8 mouse cellular contexts compared by ENCODE assay signal in genomic region chr16:95991122-95991900, GRCm38 (mm10). TPM values are rescaled to one million over a fixed set of nuclear protein-coding genes. Genes with fewer than 3 reads are reported as not detected.
A peak's percentile ranks its signal among the peaks of the same experiment; 100 is the strongest.
DNase-seq lines count a peak whose midpoint lies in the region; ATAC-seq and TF ChIP-seq lines count a peak whose summit lies in the region.

No protein-coding gene starts in this region.

- H3K4me2 ChIP-seq in heart, embryonic 12.5 days, result peak overlapping the region; percentile 74
- peak overlapping the region; percentile 66 for H3K4me2 ChIP-seq in limb, embryonic 14.5 days (replicated peaks; ENCODE audit: low read depth, low read length, severe bottlenecking)
- peak overlapping the region; percentile 67 for H3K4me2 ChIP-seq in stomach, embryonic 16.5 days (ENCODE audit: low read depth, low read length)

- peak overlapping the region; percentile 83 for H3K4me3 ChIP-seq in heart, embryonic 12.5 days
- peak overlapping the region; percentile 79 for H3K4me3 ChIP-seq in limb, embryonic 14.5 days (replicated peaks; ENCODE audit: low read length)
- peak overlapping the region; percentile 78 for H3K4me3 ChIP-seq in stomach, embryonic 16.5 days (replicated peaks; ENCODE audit: low read length)

- no peaks in the 10 kb centered on the region for H3K9me3 ChIP-seq in heart, embryonic 12.5 days (replicated peaks)
- H3K9me3 ChIP-seq in limb, embryonic 14.5 days (ENCODE audit: control insufficient read depth, low read length), result no peaks in the 10 kb centered on the region
- H3K9me3 ChIP-seq in stomach, embryonic 16.5 days (replicated peaks; ENCODE audit: control insufficient read depth, low read length), result no peaks in the 10 kb centered on the region

- POLR2A ChIA-PET in Patski (lab: Charles Lee), result interaction anchor here (0.6 to 1.3 kb wide), 3 partner anchors 23 to 248 kb away, joined by 3 to 8 read pairs (median 3); no protein-coding TSS in a partner anchor

- WGBS in heart, embryonic 12.5 days, result 9% methylated on average over 10 of the region's 10 CpGs
- WGBS in limb, embryonic 14.5 days, result 4% methylated on average over 10 of the region's 10 CpGs
- 7% methylated on average over 10 of the region's 10 CpGs for whole genome bisulfite sequencing in stomach, embryonic 16.5 days

- H3K27me3 ChIP-seq in heart, embryonic 12.5 days (replicated peaks), result no peaks in the 10 kb centered on the region
- H3K27me3 ChIP-seq in Patski, result no peaks in the 10 kb centered on the region
- H3K27me3 ChIP-seq in limb, embryonic 14.5 days (ENCODE audit: control insufficient read depth, insufficient read depth, low read length), result no peaks in the 10 kb centered on the region
- H3K27me3 ChIP-seq in stomach, embryonic 16.5 days (ENCODE audit: control insufficient read depth, insufficient read depth, low read length), result no peaks in the 10 kb centered on the region

- peak; percentile 47 for TF ChIP-seq CTCF in Patski (IDR thresholded peaks at IDR 0.05)

- peaks cover 34% of the 10 kb centered on the region for H3K36me3 ChIP-seq in heart, embryonic 12.5 days
- peaks cover 36% of the 10 kb centered on the region for H3K36me3 ChIP-seq in limb, embryonic 14.5 days (ENCODE audit: control insufficient read depth, insufficient read depth, low read length)
- peaks cover 5% of the 10 kb centered on the region; the same call in 1 of the 2 replicates for H3K36me3 ChIP-seq in stomach, embryonic 16.5 days (ENCODE audit: control insufficient read depth, insufficient read depth, low read length)

- peak overlapping the region; percentile 31 for H3K27ac ChIP-seq in heart, embryonic 12.5 days (ENCODE audit: poor library complexity, severe bottlenecking)
- peak overlapping the region; percentile 88 for H3K27ac ChIP-seq in limb, embryonic 14.5 days (replicated peaks; ENCODE audit: low read depth, low read length)
- H3K27ac ChIP-seq in stomach, embryonic 16.5 days (ENCODE audit: low read length), result peak overlapping the region; percentile 68

- peak overlapping the region; percentile 73 for H3K9ac ChIP-seq in heart, embryonic 12.5 days
- peak overlapping the region; percentile 75 for H3K9ac ChIP-seq in limb, embryonic 14.5 days (ENCODE audit: low read depth, low read length, severe bottlenecking)
- peak overlapping the region; percentile 83 for H3K9ac ChIP-seq in stomach, embryonic 16.5 days (ENCODE audit: low read length)

- ATAC-seq in heart, embryonic 12.5 days (ENCODE audit: insufficient number of reproducible peaks, low FRiP score), result no peak
- ATAC-seq in Patski, result peak; percentile 28
- ATAC-seq in limb, embryonic 14.5 days (ENCODE audit: low FRiP score, low read depth), result no peak
- no peak for ATAC-seq in stomach, embryonic 16.5 days (ENCODE audit: insufficient read depth, low FRiP score)

- CTCF ChIA-PET in Patski (lab: Charles Lee), result interaction anchor here (0.9 to 1.1 kb wide), 2 partner anchors 160 to 386 kb away, joined by 3 read pairs; no protein-coding TSS in a partner anchor

- intact Hi-C loops in left cerebral cortex, postnatal 14 days (cut with DNase I), result no loop called here

- TF ChIP-seq POLR2A in limb, embryonic 14.5 days (IDR thresholded peaks at IDR 0.05; ENCODE audit: borderline replicate concordance, extremely low read depth, insufficient read depth, insufficient read length), result no peak; the same call in 1 of the 2 replicates

- no peak for DNase-seq in heart, postnatal 4 days
- DNase-seq in Patski (ENCODE audit: low read depth, low spot score), result no peak
- peak; percentile 41 for DNase-seq in forelimb bud, embryonic 11.5 days (ENCODE audit: low read depth, low spot score)
- DNase-seq in limb, embryonic 14.5 days (ENCODE audit: low spot score), result no peak
- no peak for DNase-seq in urinary bladder, postnatal 10 days (ENCODE audit: low spot score)
- no peak for DNase-seq in left cerebral cortex, postnatal 14 days (ENCODE audit: low spot score in 2 of 2)

- in situ Hi-C loops in Patski (cut with MboI; ENCODE audit: low pct_unique_long_range_greater_than_20kb), result loop anchor here (25.0 kb wide), 1 partner anchor 346 kb away; no protein-coding TSS in a partner anchor

- H3K4me1 ChIP-seq in heart, embryonic 12.5 days (replicated peaks), result peaks cover 10% of the 10 kb centered on the region
- peaks cover 7% of the 10 kb centered on the region for H3K4me1 ChIP-seq in limb, embryonic 14.5 days (ENCODE audit: control insufficient read depth, insufficient read depth, low read length)
- H3K4me1 ChIP-seq in stomach, embryonic 16.5 days (ENCODE audit: control insufficient read depth, insufficient read depth, low read length), result peaks cover 10% of the 10 kb centered on the region; the same call in 1 of the 2 replicates

RNA-seq across cellular contexts. Expression of gene Psmg1, which starts 0.6 kb away (rescaled TPM):
- 65.7 and 72.8 TPM in 2 replicates for polyA plus RNA-seq in heart, embryonic 12.5 days (2016; fragmentation: Nextera tagmentation; extraction: Ambion mirVana)
- 10 to 100 TPM; 28.0 to 28.9 TPM for total RNA-seq in heart, postnatal 4 days (2021)
- polyA plus RNA-seq in Patski (2021), result 52.6 TPM
- 63.2 and 70.6 TPM in 2 replicates for polyA plus RNA-seq in limb, embryonic 14.5 days (2012; rRNA removed)
- 84.5 and 88.5 TPM in 2 replicates for polyA plus RNA-seq in limb, embryonic 14.5 days (2014; fragmentation: Nextera tagmentation; extraction: Ambion mirVana)
- 55.2 and 64.4 TPM in 2 replicates for polyA plus RNA-seq in stomach, embryonic 16.5 days (2015; fragmentation: Nextera tagmentation; extraction: Ambion mirVana)
- total RNA-seq in left cerebral cortex, postnatal 14 days (2021), result 10 to 100 TPM; 16.8 to 17.2 TPM

Comparison
In these comparisons a context has a peak if more than half of its experiments do, and no peak if none do; other contexts are left out.
1. H3K27ac ChIP-seq: peak in every context shown above with its lines; median percentile 88 in limb, embryonic 14.5 days; 68 in stomach, embryonic 16.5 days; 31 in heart, embryonic 12.5 days.